In the genomic region with DNA sequence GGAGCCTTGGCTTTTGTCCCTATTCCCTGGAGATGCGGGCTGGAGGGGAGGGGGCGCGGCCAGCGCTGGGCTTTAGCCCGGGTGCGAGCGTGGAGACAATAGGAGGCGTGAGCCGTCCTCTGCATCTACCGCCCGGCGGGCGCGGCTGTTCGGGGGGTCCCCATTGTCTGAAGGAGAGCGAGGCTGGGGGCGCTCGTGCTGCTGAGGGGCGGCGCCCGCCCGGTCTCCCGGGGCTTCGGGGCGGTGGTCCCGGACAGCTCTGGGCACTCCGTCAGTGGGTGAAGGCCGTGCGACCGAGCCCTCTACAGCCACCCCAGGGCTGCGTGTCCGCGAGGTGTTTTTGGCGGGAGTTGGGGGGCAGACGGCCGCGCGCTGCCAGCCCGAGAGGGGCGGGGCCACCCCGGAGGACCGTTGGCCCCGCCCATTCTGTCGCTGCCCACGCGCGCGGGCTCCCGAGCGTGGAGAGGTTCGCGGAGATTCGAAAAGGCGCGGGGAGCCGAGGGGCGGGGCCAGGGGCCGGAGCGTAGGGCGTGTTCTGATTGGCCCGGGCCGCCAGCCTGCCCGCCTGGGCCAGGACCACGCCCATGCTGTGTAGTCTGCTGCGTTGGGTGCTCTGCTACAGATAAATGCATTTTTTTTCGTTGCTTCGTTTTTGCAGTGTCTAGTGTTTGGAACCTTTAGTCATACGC, we compare ENCODE assay signal across 8 mouse cellular contexts. TPM values are rescaled to one million over a fixed set of nuclear protein-coding genes. Genes with fewer than 3 reads are reported as not detected.
DNase-seq lines count a peak whose midpoint lies in the region; ATAC-seq and TF ChIP-seq lines count a peak whose summit lies in the region.

No protein-coding gene starts in this region.

- DNase-seq in 416B (ENCODE audit: low read depth) (peak; percentile 92), liver (peak; percentile 99)
- DNase-seq in heart, embryonic 10.5 days (ENCODE audit: low spot score): peak; percentile 95
- peak; percentile 99 to 100 for DNase-seq in spleen, postnatal 4 days (ENCODE audit: low spot score in 2 of 2)

- H3K9me3 ChIP-seq in embryonic facial prominence, embryonic 15.5 days (replicated peaks): no peaks in the 10 kb centered on the region
- no peaks in the 10 kb centered on the region for H3K9me3 ChIP-seq in heart, embryonic 10.5 days
- no peaks in the 10 kb centered on the region for H3K9me3 ChIP-seq in kidney, embryonic 15.5 days (replicated peaks)

- peak; percentile 88 for ATAC-seq in embryonic facial prominence, embryonic 15.5 days (ENCODE audit: insufficient number of reproducible peaks, low FRiP score, low TSS enrichment, low read depth)
- peak; percentile 90 for ATAC-seq in kidney, embryonic 15.5 days (replicated peaks; ENCODE audit: low FRiP score)
- peak; percentile 85 for ATAC-seq in monocyte, adult 5-6 weeks (replicated peaks; ENCODE audit: insufficient number of reproducible peaks, low FRiP score, low TSS enrichment, poor library complexity, severe bottlenecking)

- H3K36me3 ChIP-seq in embryonic facial prominence, embryonic 15.5 days: peaks cover 23% of the 10 kb centered on the region
- peaks cover 29% of the 10 kb centered on the region for H3K36me3 ChIP-seq in heart, embryonic 10.5 days
- H3K36me3 ChIP-seq in kidney, embryonic 15.5 days: peaks cover 25% of the 10 kb centered on the region

- H3K4me3 ChIP-seq in bone marrow, adult 2 months (replicated peaks; ENCODE audit: control insufficient read depth, low read depth, low read length): peak overlapping the region; percentile 84
- peak overlapping the region; percentile 94 for H3K4me3 ChIP-seq in embryonic facial prominence, embryonic 15.5 days (replicated peaks)
- peak overlapping the region; percentile 97 for H3K4me3 ChIP-seq in heart, embryonic 10.5 days
- peak overlapping the region; percentile 99 for H3K4me3 ChIP-seq in kidney, embryonic 15.5 days (replicated peaks)

- no peak for TF ChIP-seq CTCF in bone marrow, adult 2 months (IDR thresholded peaks at IDR 0.05; ENCODE audit: control insufficient read depth, insufficient read depth, low read length)

- peaks cover 2% of the 10 kb centered on the region for H3K4me1 ChIP-seq in bone marrow, adult 2 months (ENCODE audit: control insufficient read depth, insufficient read depth, low read length)
- H3K4me1 ChIP-seq in embryonic facial prominence, embryonic 15.5 days: peaks cover 14% of the 10 kb centered on the region
- H3K4me1 ChIP-seq in heart, embryonic 10.5 days: peaks cover 20% of the 10 kb centered on the region
- peaks cover 22% of the 10 kb centered on the region for H3K4me1 ChIP-seq in kidney, embryonic 15.5 days

- TF ChIP-seq POLR2A in bone marrow, adult 2 months (IDR thresholded peaks at IDR 0.05; ENCODE audit: borderline replicate concordance, control insufficient read depth, low read depth, low read length): peak; percentile 49; the same call in 1 of the 2 replicates

- WGBS in bone marrow, adult 2 months: under 1% methylated on average over 68 of the region's 68 CpGs
- under 1% methylated on average over 61 of the region's 68 CpGs for WGBS in embryonic facial prominence, embryonic 15.5 days
- WGBS in heart, embryonic 10.5 days: under 1% methylated on average over 67 of the region's 68 CpGs
- under 1% methylated on average over 67 of the region's 68 CpGs for WGBS in kidney, embryonic 15.5 days

- H3K27ac ChIP-seq in bone marrow, adult 2 months (ENCODE audit: control insufficient read depth, insufficient read depth, low read depth, low read length, poor library complexity): peak overlapping the region; percentile 89
- peak overlapping the region; percentile 94 for H3K27ac ChIP-seq in embryonic facial prominence, embryonic 15.5 days (replicated peaks)
- peak overlapping the region; percentile 98 for H3K27ac ChIP-seq in heart, embryonic 10.5 days
- H3K27ac ChIP-seq in kidney, embryonic 15.5 days: peak overlapping the region; percentile 97

- no peaks in the 10 kb centered on the region for H3K27me3 ChIP-seq in embryonic facial prominence, embryonic 15.5 days
- no peaks in the 10 kb centered on the region for H3K27me3 ChIP-seq in heart, embryonic 10.5 days (ENCODE audit: insufficient read depth, poor library complexity, severe bottlenecking)
- H3K27me3 ChIP-seq in kidney, embryonic 15.5 days: no peaks in the 10 kb centered on the region

- H3K4me2 ChIP-seq in embryonic facial prominence, embryonic 15.5 days (replicated peaks): peak overlapping the region; percentile 91
- H3K4me2 ChIP-seq in kidney, embryonic 15.5 days: peak overlapping the region; percentile 89

- peak overlapping the region; percentile 80 for H3K9ac ChIP-seq in embryonic facial prominence, embryonic 15.5 days
- H3K9ac ChIP-seq in kidney, embryonic 15.5 days: peak overlapping the region; percentile 91

RNA-seq across cellular contexts. Expression of gene Stmn1, which starts 0.6 kb away (rescaled TPM):
- 297 and 423 TPM in 2 replicates for polyA plus RNA-seq in bone marrow, adult 2 months (2011; ENCODE audit: insufficient read depth, insufficient read length, low replicate concordance, missing spikeins)
- 1,403 and 1,438 TPM in 2 replicates for polyA plus RNA-seq in embryonic facial prominence, embryonic 15.5 days (2015; fragmentation: Nextera tagmentation; extraction: Ambion mirVana)
- 838 and 1,170 TPM in 2 replicates for polyA plus RNA-seq in heart, embryonic 10.5 days (2016; fragmentation: Nextera tagmentation; extraction: Ambion mirVana)
- polyA plus RNA-seq in kidney, embryonic 15.5 days (2015; fragmentation: Nextera tagmentation; extraction: Ambion mirVana): 1,708 and 1,728 TPM in 2 replicates
- 17.1 to 48.5 TPM (median 25.0 TPM) in 3 replicates for total RNA-seq in monocyte, adult 5-6 weeks (2017)

RNA-seq across cellular contexts. Expression of gene Paqr7, which starts 27.8 kb away (rescaled TPM):
- polyA plus RNA-seq in bone marrow, adult 2 months (2011; ENCODE audit: insufficient read depth, insufficient read length, low replicate concordance, missing spikeins): 10.2 and 10.8 TPM in 2 replicates
- polyA plus RNA-seq in embryonic facial prominence, embryonic 15.5 days (2015; fragmentation: Nextera tagmentation; extraction: Ambion mirVana): 5.7 and 7.2 TPM in 2 replicates
- 7.8 and 14.5 TPM in 2 replicates for polyA plus RNA-seq in heart, embryonic 10.5 days (2016; fragmentation: Nextera tagmentation; extraction: Ambion mirVana)
- 3.2 and 3.5 TPM in 2 replicates for polyA plus RNA-seq in kidney, embryonic 15.5 days (2015; fragmentation: Nextera tagmentation; extraction: Ambion mirVana)
- total RNA-seq in monocyte, adult 5-6 weeks (2017): 2.3 to 9.8 TPM (median 5.0 TPM) in 3 replicates

RNA-seq across cellular contexts. Expression of gene Aunip, which starts 42.1 kb away (rescaled TPM):
- polyA plus RNA-seq in bone marrow, adult 2 months (2011; ENCODE audit: insufficient read depth, insufficient read length, low replicate concordance, missing spikeins): 9.5 and 13.9 TPM in 2 replicates
- polyA plus RNA-seq in embryonic facial prominence, embryonic 15.5 days (2015; fragmentation: Nextera tagmentation; extraction: Ambion mirVana): 8.8 and 8.9 TPM in 2 replicates
- polyA plus RNA-seq in heart, embryonic 10.5 days (2016; fragmentation: Nextera tagmentation; extraction: Ambion mirVana): 16.1 and 17.2 TPM in 2 replicates
- polyA plus RNA-seq in kidney, embryonic 15.5 days (2015; fragmentation: Nextera tagmentation; extraction: Ambion mirVana): 16.7 and 17.8 TPM in 2 replicates
- total RNA-seq in monocyte, adult 5-6 weeks (2017): not detected in 3 replicates

Comparison
In these comparisons a context has a peak if more than half of its experiments do, and no peak if none do; other contexts are left out.
1. Peak in every context shown above with its lines: DNase-seq, ATAC-seq, H3K4me3 ChIP-seq and H3K27ac ChIP-seq.